Mouse (Mus musculus) MEL (cell line): ENCODE data around the gene Slc6a16. TPM values are rescaled to one million over a fixed set of nuclear protein-coding genes. Genes with fewer than 3 reads are reported as not detected.

ENCODE experiments used
- DNase-seq: peaks from one replicate; pipeline ENCODE4 v3.0.0; 2011; ENCODE audit warnings: low read depth, low spot score
- H3K27ac ChIP-seq: 2 replicates; pipeline ENCODE4 v1.5.1; 2012; ENCODE audit warnings: low read depth, mild to moderate bottlenecking, control low read depth, low read length, moderate library complexity; ENCODE audit not compliant: control insufficient read depth
- H3K27me3 ChIP-seq, 2 experiments: fragments of 150-350 bp in 1 of 2; sonication (generic) in 1 of 2; 2 replicates each; pipeline ENCODE4 v1.6.1; 2012; ENCODE audit warnings: low read length in 2 of 2, mild to moderate bottlenecking in 2 of 2, improper control_type of control experiment in 1 of 2, moderate library complexity in 1 of 2; ENCODE audit not compliant: insufficient read depth in 2 of 2, control insufficient read depth in 1 of 2
- H3K36me3 ChIP-seq, 2 experiments: 2 replicates each; pipeline ENCODE4 v1.6.1; 2012 to 2014; ENCODE audit warnings: low read length in 2 of 2, improper control_type of control experiment in 1 of 2, inconsistent platforms in 1 of 2, mild to moderate bottlenecking in 1 of 2; ENCODE audit not compliant: insufficient read depth in 2 of 2, control insufficient read depth in 1 of 2
- H3K4me1 ChIP-seq, 2 experiments: fragments of 150-350 bp in 1 of 2; sonication (generic) in 1 of 2; 2 replicates each; pipeline ENCODE4 v1.6.1; 2012; ENCODE audit warnings: low read length in 2 of 2, improper control_type of control experiment in 1 of 2, mild to moderate bottlenecking in 1 of 2; ENCODE audit not compliant: insufficient read depth in 2 of 2, control insufficient read depth in 1 of 2
- H3K4me3 ChIP-seq, 2 experiments: fragments of 150-350 bp in 1 of 2; sonication (generic) in 1 of 2; 2 replicates each; pipeline ENCODE4 v1.5.1; 2012; ENCODE audit warnings: low read depth in 2 of 2, low read length in 2 of 2, mild to moderate bottlenecking in 2 of 2, moderate library complexity in 2 of 2, control low read depth in 1 of 2, improper control_type of control experiment in 1 of 2; ENCODE audit not compliant: control insufficient read depth in 1 of 2, insufficient read depth in 1 of 2
- H3K79me2 ChIP-seq: 2 replicates; pipeline ENCODE4 v1.6.1; 2012; ENCODE audit warnings: mild to moderate bottlenecking, low read length, moderate library complexity; ENCODE audit not compliant: control insufficient read depth, poor library complexity, insufficient read depth
- H3K9ac ChIP-seq: 2 replicates; pipeline ENCODE4 v1.6.1; 2012; ENCODE audit warnings: low read depth, mild to moderate bottlenecking, control low read depth, low read length, moderate library complexity; ENCODE audit not compliant: control insufficient read depth, poor library complexity, severe bottlenecking
- H3K9me3 ChIP-seq: fragments of 150-350 bp; sonication (generic); replicated peaks from 2 replicates; pipeline ENCODE4 v1.6.1; 2012; ENCODE audit warnings: mild to moderate bottlenecking, low read length, improper control_type of control experiment, moderate library complexity; ENCODE audit not compliant: insufficient read depth
- BHLHE40 ChIP-seq: IDR thresholded peaks from 2 replicates; pipeline ENCODE4 v1.6.1; 2012; ENCODE audit warnings: low read depth, mild to moderate bottlenecking, inconsistent platforms, low read length, improper control_type of control experiment, borderline replicate concordance
- CHD1 ChIP-seq: IDR thresholded peaks from 2 replicates; pipeline ENCODE4 v1.6.1; 2012; ENCODE audit warnings: low read depth, mild to moderate bottlenecking, inconsistent platforms, low read length, improper control_type of control experiment
- CHD2 ChIP-seq: IDR thresholded peaks from 2 replicates; pipeline ENCODE4 v1.6.1; 2011; ENCODE audit warnings: low read length, improper control_type of control experiment
- CTCF ChIP-seq, 3 experiments: IDR thresholded peaks in 2 of 3; conservative IDR thresholded peaks in 1 of 3; 2 replicates each; pipeline ENCODE4 v1.5.1; 2011 to 2012; ENCODE audit warnings: low read length in 3 of 3, low read depth in 2 of 3, mild to moderate bottlenecking in 2 of 3, improper control_type of control experiment in 1 of 3, inconsistent platforms in 1 of 3, mixed read lengths in 1 of 3, moderate library complexity in 1 of 3; ENCODE audit not compliant: control insufficient read depth in 1 of 3, insufficient read depth in 1 of 3, poor library complexity in 1 of 3, severe bottlenecking in 1 of 3
- ETS1 ChIP-seq: IDR thresholded peaks from 2 replicates; pipeline ENCODE4 v1.6.1; 2012; ENCODE audit warnings: low read depth, mild to moderate bottlenecking, inconsistent platforms, low read length, improper control_type of control experiment, moderate library complexity
- HCFC1 ChIP-seq: IDR thresholded peaks from 2 replicates; pipeline ENCODE4 v1.6.1; 2012; ENCODE audit warnings: low read depth, mild to moderate bottlenecking, inconsistent platforms, low read length, improper control_type of control experiment, moderate library complexity
- KAT2A ChIP-seq: conservative IDR thresholded peaks from 2 replicates; pipeline ENCODE4 v1.6.1; 2012; ENCODE audit warnings: low read depth, low read length, improper control_type of control experiment, inconsistent platforms
- MAFK ChIP-seq: IDR thresholded peaks from 2 replicates; pipeline ENCODE4 v1.6.1; 2011; ENCODE audit warnings: low read depth, mild to moderate bottlenecking, low read length, improper control_type of control experiment, borderline replicate concordance
- MAX ChIP-seq: IDR thresholded peaks from 2 replicates; pipeline ENCODE4 v1.6.1; 2011; ENCODE audit warnings: low read length, improper control_type of control experiment
- MAZ ChIP-seq: IDR thresholded peaks from 2 replicates; pipeline ENCODE4 v1.6.1; 2012; ENCODE audit warnings: low read depth, mild to moderate bottlenecking, inconsistent platforms, low read length, improper control_type of control experiment
- MXI1 ChIP-seq: IDR thresholded peaks from 2 replicates; pipeline ENCODE4 v1.6.1; 2011; ENCODE audit warnings: mild to moderate bottlenecking, low read depth, low read length, improper control_type of control experiment
- NELFE ChIP-seq: IDR thresholded peaks from 2 replicates; pipeline ENCODE4 v1.6.1; 2011; ENCODE audit warnings: low read depth, low read length, improper control_type of control experiment
- NRF1 ChIP-seq: IDR thresholded peaks from 2 replicates; pipeline ENCODE4 v1.6.1; 2014; ENCODE audit warnings: low read depth, mild to moderate bottlenecking, inconsistent platforms, low read length, improper control_type of control experiment, moderate library complexity; ENCODE audit not compliant: poor library complexity, insufficient read depth, severe bottlenecking
- POLR2AphosphoS5 ChIP-seq: IDR thresholded peaks from 2 replicates; pipeline ENCODE4 v1.6.1; 2012; ENCODE audit warnings: low read depth, borderline replicate concordance, mild to moderate bottlenecking, inconsistent platforms, low read length, moderate library complexity, mixed read lengths
- SMC3 ChIP-seq: IDR thresholded peaks from 2 replicates; pipeline ENCODE4 v1.6.1; 2011; ENCODE audit warnings: low read depth, low read length, improper control_type of control experiment
- TBP ChIP-seq: IDR thresholded peaks from 2 replicates; pipeline ENCODE4 v1.8.0; 2011; ENCODE audit warnings: low read depth, low read length, improper control_type of control experiment
- TCF12 ChIP-seq: IDR thresholded peaks from 2 replicates; pipeline ENCODE4 v1.6.1; 2014; ENCODE audit warnings: low read depth, mild to moderate bottlenecking, inconsistent platforms, low read length, improper control_type of control experiment, moderate library complexity
- UBTF ChIP-seq: IDR thresholded peaks from 2 replicates; pipeline ENCODE4 v1.6.1; 2012; ENCODE audit warnings: low read depth, mild to moderate bottlenecking, inconsistent platforms, low read length, improper control_type of control experiment, moderate library complexity, borderline replicate concordance; ENCODE audit not compliant: insufficient read depth
- USF2 ChIP-seq, 2 experiments: IDR thresholded peaks; 2 replicates each; pipeline ENCODE4 v1.6.1; 2011 to 2012; ENCODE audit warnings: improper control_type of control experiment in 2 of 2, low read length in 2 of 2, borderline replicate concordance in 1 of 2, inconsistent platforms in 1 of 2, low read depth in 1 of 2, mild to moderate bottlenecking in 1 of 2; ENCODE audit not compliant: insufficient read depth in 1 of 2
- ZNF384 ChIP-seq: IDR thresholded peaks from 2 replicates; pipeline ENCODE4 v1.6.1; 2012; ENCODE audit warnings: low read depth, mild to moderate bottlenecking, inconsistent platforms, low read length, improper control_type of control experiment
- polyA plus RNA-seq, 2 experiments: library from polyadenylated mRNA; stranded (reverse) in 1 of 2; unstranded in 1 of 2; fragments of >175 nt in 1 of 2; fragments of >200 nt in 1 of 2; gene quantifications; 2 replicates each; pipeline versions ENCODE4 v1.2.1 to v1.2.4; 2012; ENCODE audit warnings: low replicate concordance in 2 of 2, low read depth in 1 of 2; ENCODE audit not compliant: insufficient read length in 2 of 2, insufficient read depth in 1 of 2, missing spikeins in 1 of 2
- total RNA-seq: library from RNA; depleted of rRNA; stranded (reverse); fragments of 300-350 nt; gene quantifications from 2 replicates; pipeline ENCODE4 v1.2.3, GENCODE M21; 2012

The Slc6a16 gene
- total and polyA plus RNA-seq, 3 experiments, result not detected

DNA sequence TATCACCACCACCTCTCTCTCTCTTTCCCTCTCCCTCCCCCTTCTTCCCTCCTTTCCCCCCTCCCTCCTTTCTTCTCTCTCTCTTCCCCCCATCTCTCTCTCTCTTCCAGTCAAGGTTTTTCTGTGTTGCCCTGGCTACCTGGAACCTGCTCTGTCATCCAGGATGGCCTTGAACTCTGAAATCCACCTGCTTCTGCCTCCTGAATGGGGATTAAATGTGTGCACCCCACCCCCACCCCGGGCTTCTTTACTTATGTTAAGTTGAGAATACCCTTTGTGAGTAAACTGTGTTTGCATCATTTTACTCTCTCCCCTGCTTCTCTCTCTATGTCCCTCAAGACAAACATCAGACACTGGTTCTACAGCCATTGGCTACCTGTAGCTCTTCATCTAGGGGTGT is 24.6 kb downstream of the Slc6a16 start:
- Histone ChIP-seq H3K27me3 (peaks cover 3 to 8% of the 10 kb centered on the region in 2 experiments), H3K9me3 (no peaks in the 10 kb centered on the region), H3K4me3 (no peak overlapping the region), H3K27ac (no peak overlapping the region), H3K4me1 (no peaks in the 10 kb centered on the region), H3K79me2 (no peaks in the 10 kb centered on the region), H3K36me3 (no peaks in the 10 kb centered on the region), H3K9ac (no peak overlapping the region)
- DNase-seq, result no peak
- TF ChIP-seq NELFE, result no peak
- TF ChIP-seq POLR2AphosphoS5, result no peak
- TF ChIP-seq KAT2A, result no peak

DNA sequence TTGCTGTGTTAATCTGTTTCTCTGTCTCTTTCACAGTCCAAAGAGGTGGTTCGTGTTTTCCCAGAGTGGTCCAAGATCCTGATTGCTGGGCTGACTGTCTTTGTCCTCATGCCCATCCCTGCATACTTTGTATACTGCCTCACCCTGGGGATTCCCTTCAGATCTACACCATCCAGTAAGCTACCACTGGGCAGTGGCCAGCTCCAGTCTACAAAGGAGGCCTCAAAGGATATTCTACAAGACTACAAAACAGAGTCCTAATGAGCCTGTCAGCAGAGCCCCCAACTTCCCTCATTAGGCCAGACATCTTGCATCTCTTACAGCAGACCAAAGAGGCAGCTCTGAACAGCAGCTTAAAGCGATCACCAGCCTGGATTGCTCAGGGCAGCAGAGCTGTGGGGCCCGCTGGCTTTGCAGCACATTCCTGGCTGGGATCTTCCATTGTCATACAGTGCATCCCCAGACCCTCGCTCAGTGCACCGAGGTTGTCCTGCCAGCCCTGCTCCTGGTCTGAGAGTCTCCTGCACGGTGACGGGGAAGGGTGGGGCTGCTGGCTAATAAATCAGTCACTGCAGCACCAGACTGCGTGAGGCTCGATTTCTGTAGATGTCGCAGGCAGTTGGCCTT is 32.0 kb downstream of the Slc6a16 start:
- TF ChIP-seq TCF12 (no peak), ETS1 (no peak), MAX (no peak), ZNF384 (no peak), USF2 (IDR thresholded peaks at IDR 0.05; ENCODE audit: borderline replicate concordance in 1 of 2, insufficient read depth in 1 of 2, low read depth in 1 of 2, low read length in 2 of 2) (no peak), NRF1 (no peak), TBP (no peak), SMC3 (no peak), BHLHE40 (no peak), MAFK (no peak), UBTF (no peak), MXI1 (no peak), MAZ (no peak), HCFC1 (no peak), CTCF (IDR thresholded peaks at IDR 0.05 in 2 of 3, conservative IDR thresholded peaks at IDR 0.05 in 1 of 3; ENCODE audit: control insufficient read depth in 1 of 3, insufficient read depth in 1 of 3, low read depth in 2 of 3, low read length in 3 of 3, poor library complexity in 1 of 3, severe bottlenecking in 1 of 3) (no peak), CHD1 (no peak), CHD2 (no peak)
- no peak for DNase-seq
- Histone ChIP-seq H3K4me1 (peaks cover 0 to 3% of the 10 kb centered on the region in 2 experiments; a peak in 1 of 4 replicates), H3K79me2 (no peaks in the 10 kb centered on the region), H3K27ac (no peak overlapping the region), H3K27me3 (peaks cover 0 to 8% of the 10 kb centered on the region in 2 experiments; a peak in 3 of 4 replicates), H3K4me3 (no peak overlapping the region), H3K9me3 (no peaks in the 10 kb centered on the region), H3K36me3 (no peaks in the 10 kb centered on the region), H3K9ac (no peak overlapping the region)
